Mouse (Mus musculus) hindbrain, embryonic 11.5 days (tissue): ENCODE results near the gene Psd4. TPM values are rescaled to one million over a fixed set of nuclear protein-coding genes. Genes with fewer than 3 reads are reported as not detected.

ENCODE experiments used
- ATAC-seq: fragments of 200-750 bp; cut with Nextera tagmentation; 2 replicates; pipeline ENCODE4 v1.8.0; 2017; ENCODE audit warnings: mild to moderate bottlenecking, moderate TSS enrichment, moderate library complexity; ENCODE audit not compliant: low FRiP score
- DNase-seq: peaks from one replicate; pipeline ENCODE4 v3.0.0-alpha.2; 2015; ENCODE audit warnings: low spot score
- H3K27ac ChIP-seq: fragments of 300-500 bp; sonication (generic); 2 replicates; pipeline ENCODE4 v1.5.1; 2014; ENCODE audit warnings: mild to moderate bottlenecking, low read depth, low read length
- H3K27me3 ChIP-seq: fragments of 300-500 bp; sonication (generic); 2 replicates; pipeline ENCODE4 v1.6.1; 2014; ENCODE audit warnings: mild to moderate bottlenecking, low read length, moderate library complexity, mixed read lengths; ENCODE audit not compliant: control insufficient read depth, insufficient read depth
- H3K36me3 ChIP-seq: fragments of 300-500 bp; sonication (generic); 2 replicates; pipeline ENCODE4 v1.6.1; 2014; ENCODE audit warnings: mild to moderate bottlenecking, low read length, moderate library complexity, mixed read lengths; ENCODE audit not compliant: control insufficient read depth, insufficient read depth
- H3K4me1 ChIP-seq: fragments of 300-500 bp; sonication (generic); replicated peaks from 2 replicates; pipeline ENCODE4 v1.6.1; 2014; ENCODE audit warnings: low read length, mixed read lengths; ENCODE audit not compliant: control insufficient read depth, insufficient read depth
- H3K4me2 ChIP-seq: fragments of 300-500 bp; sonication (generic); replicated peaks from 2 replicates; pipeline ENCODE4 v1.6.1; 2014; ENCODE audit warnings: mild to moderate bottlenecking, low read depth, low read length
- H3K4me3 ChIP-seq: fragments of 300-500 bp; sonication (generic); 2 replicates; pipeline ENCODE4 v1.5.1; 2014; ENCODE audit warnings: low read depth, low read length
- H3K9ac ChIP-seq: fragments of 300-500 bp; sonication (generic); 2 replicates; pipeline ENCODE4 v1.6.1; 2014; ENCODE audit warnings: low read depth, low read length
- H3K9me3 ChIP-seq: fragments of 300-500 bp; sonication (generic); 2 replicates; pipeline ENCODE4 v1.6.1; 2016; ENCODE audit warnings: low read length; ENCODE audit not compliant: control insufficient read depth
- WGBS: fragments of 180-500 bp; shearing (Covaris S2); extraction: QIAGEN DNeasy Blood & Tissue Kit; methylation state at CpG from one replicate; pipeline ENCODE4 v1.1.7; 2014; 5-methylcytosine and 5-hydroxymethylcytosine counted together
- polyA plus RNA-seq: library from polyadenylated mRNA; unstranded; fragments of >200 nt; fragmentation: Nextera tagmentation; extraction: Ambion mirVana; gene quantifications from 2 replicates; pipeline ENCODE4 v1.2.1, GENCODE M21; 2014

Psd4 gene
- polyA plus RNA-seq, 1 experiment from 2014 or later, result 0.46 TPM

DNA sequence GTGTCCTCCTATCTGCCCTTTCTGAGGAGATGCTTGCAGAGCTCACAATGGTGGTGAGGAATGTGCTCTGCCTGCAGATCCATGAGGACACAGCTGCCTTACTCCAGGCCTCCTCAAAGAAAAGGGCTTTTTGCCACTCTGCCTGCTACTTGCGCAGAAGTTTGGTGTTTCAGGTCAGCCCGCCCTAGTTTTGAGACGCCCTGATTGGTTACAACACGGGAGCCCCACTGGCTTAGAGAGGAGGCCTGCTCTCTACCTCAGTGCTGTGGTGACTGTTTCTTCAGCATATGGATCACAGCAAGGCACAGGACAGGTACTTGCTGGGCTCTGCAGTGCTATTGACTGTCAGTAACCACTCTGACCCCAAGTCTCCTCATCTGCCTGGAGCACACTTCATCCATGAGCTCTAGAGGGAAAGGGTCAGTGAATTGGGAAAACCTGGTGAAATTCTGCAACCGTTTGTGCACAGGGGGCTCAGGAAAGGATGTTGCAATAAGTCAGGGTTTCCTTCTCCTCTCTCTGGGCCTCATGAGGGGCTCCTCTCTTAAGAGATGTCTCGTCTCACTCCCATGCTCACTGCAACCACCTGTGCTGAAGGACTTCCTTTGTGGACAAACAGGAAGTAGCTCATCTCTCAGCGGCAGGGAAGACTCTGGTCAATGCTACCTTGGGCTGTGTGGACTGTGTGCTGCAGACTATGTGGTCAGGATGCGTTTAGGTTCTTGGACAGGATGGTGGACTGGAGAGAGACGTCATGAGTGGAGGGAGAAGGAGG, 15.3 kb downstream of the Psd4 start:
- Histone ChIP-seq H3K9ac (no peak overlapping the region), H3K4me1 (no peaks in the 10 kb centered on the region), H3K4me3 (no peak overlapping the region), H3K27me3 (no peaks in the 10 kb centered on the region), H3K36me3 (no peaks in the 10 kb centered on the region), H3K4me2 (no peak overlapping the region), H3K27ac (no peak overlapping the region), H3K9me3 (no peaks in the 10 kb centered on the region)
- ATAC-seq (no peak), DNase-seq (no peak)
- WGBS, result 77% methylated on average over 9 of the region's 9 CpGs

DNA sequence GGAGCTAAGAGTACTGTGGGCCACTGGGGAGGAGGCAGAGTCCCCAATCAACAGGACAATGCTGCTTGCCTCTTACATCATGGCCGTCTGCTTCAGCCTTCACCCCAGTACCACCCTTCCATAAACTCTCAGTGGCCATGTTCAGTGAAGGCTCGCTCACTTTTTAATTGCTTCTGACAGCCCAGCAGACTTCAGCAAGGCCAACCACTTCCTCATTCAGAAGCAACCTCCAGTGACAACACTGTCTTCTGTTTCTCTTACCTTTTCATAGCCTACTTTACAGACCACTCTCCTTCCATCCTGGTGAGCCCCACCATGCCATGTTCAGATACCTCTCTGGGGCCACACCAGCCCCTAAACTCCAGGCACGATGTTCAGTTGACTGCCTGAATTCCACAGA, 16.3 kb downstream of the Psd4 start:
- Histone ChIP-seq H3K4me2 (no peak overlapping the region), H3K9ac (no peak overlapping the region), H3K27me3 (no peaks in the 10 kb centered on the region), H3K36me3 (no peaks in the 10 kb centered on the region), H3K4me3 (no peak overlapping the region), H3K9me3 (no peaks in the 10 kb centered on the region), H3K4me1 (no peaks in the 10 kb centered on the region), H3K27ac (no peak overlapping the region)
- ATAC-seq (no peak), DNase-seq (no peak)
- 91% methylated on average over 3 of the region's 3 CpGs for WGBS

DNA sequence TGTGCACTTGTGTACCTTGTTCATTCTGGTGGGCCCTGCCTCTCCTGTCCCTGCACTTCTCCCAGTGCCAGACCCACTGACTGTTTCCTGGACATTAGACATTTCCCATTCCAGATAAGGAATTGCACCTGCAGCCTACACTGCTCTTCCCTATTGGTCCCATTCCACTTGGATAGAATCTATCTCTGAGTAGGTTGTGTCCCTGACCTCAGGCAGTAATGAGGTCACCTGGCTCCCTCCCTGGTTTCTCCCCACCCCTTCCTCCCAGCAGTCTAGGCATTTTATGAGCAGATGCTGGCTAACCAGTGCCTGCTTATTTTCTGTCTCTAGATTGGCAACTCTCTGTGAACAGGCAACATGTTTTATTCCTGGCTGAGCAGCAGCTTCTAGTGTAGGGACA, 17.0 kb downstream of the Psd4 start:
- DNase-seq (no peak), ATAC-seq (no peak)
- Histone ChIP-seq H3K4me1 (no peaks in the 10 kb centered on the region), H3K9ac (no peak overlapping the region), H3K4me3 (no peak overlapping the region), H3K4me2 (no peak overlapping the region), H3K36me3 (no peaks in the 10 kb centered on the region), H3K27ac (no peak overlapping the region), H3K27me3 (no peaks in the 10 kb centered on the region), H3K9me3 (no peaks in the 10 kb centered on the region)

DNA sequence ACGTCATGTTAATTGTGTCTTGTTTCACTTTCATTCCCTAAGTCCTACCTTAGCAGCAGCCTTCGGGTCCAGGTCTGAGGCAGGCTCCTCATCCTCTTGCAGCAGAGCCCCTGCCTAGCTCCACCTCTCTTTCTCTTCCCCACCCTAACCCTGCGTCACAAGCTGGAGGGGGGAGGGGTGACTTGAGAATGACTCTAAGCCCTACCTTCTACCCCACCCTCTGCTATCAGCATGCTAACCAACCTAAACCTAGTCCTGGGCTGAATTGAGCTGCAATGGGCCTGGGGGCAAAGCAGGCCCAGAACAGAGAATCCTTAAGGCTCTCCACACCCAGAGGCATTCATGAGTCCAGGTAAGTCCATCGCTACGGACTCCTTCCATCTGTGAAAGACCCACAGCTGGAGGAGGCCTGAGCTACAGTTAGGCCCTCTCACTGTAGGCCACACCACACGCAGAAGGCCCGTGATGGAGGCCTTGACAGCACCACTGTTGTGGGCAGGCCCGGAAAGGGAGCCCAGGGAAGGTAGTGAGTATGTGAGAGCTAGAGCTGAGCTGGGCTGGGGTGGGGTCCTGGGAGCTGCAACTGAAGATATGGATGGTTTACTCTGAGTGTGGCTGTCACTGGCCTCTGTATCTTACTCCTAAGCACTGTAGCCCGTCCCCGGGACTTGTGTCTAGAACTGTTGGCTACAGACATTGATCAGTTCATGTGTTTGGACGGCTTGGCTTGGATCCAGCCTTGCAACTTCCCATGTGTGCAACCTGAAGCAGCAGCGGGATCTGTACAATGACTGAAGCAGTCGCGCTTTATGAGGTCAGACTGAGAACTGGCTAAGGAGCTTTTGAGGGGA, 18.0 kb downstream of the Psd4 start:
- Histone ChIP-seq H3K9me3 (no peaks in the 10 kb centered on the region), H3K27me3 (no peaks in the 10 kb centered on the region), H3K9ac (no peak overlapping the region), H3K36me3 (no peaks in the 10 kb centered on the region), H3K27ac (no peak overlapping the region), H3K4me1 (no peaks in the 10 kb centered on the region), H3K4me3 (no peak overlapping the region), H3K4me2 (no peak overlapping the region)
- ATAC-seq, result no peak
- DNase-seq, result no peak
- 82% methylated on average over 14 of the region's 14 CpGs for WGBS

DNA sequence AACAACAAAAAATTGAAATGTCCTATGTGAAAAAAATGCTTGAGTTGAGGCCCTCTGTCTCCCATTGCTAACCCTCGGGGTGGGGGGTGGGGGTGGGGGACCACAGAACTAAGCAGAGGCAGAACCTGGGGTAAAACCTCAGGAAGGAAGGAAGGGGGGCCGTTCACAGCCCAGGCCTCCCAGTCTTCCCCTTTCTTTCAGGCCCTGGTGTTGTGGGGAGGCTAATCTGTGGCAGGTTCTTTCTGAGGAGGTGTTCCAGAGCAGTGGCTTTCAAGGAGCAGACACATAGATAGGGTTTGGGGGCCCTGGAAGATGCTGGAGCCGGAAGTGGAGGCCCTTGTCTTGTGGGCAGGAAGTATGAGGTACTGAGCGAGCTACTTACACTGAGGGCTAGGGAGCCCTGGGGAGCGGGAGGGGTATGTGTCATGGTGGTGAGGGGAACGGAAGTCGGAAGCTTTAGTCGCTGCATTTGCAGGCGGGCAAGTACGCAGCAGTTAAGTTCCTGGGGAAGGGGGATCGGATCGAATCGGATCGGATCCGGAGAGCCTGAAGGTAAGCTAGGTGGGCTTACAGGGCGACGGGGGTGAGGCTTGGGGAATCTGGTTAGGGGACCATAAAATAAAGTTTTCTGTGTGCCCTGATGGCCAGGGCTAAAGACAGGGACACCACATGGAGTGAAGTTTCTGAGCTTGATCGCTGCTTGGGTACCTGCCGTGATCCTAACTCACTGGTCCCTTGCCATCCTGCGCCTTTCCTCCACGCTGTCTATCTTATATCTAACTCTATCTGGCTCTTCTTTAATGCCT, 19.0 kb downstream of the Psd4 start:
- no peaks in the 10 kb centered on the region for H3K4me1 ChIP-seq
- H3K36me3 ChIP-seq, result no peaks in the 10 kb centered on the region
- DNase-seq (no peak), ATAC-seq (no peak)
- no peak overlapping the region for H3K4me3 ChIP-seq
- no peak overlapping the region for H3K9ac ChIP-seq
- no peaks in the 10 kb centered on the region for H3K27me3 ChIP-seq
- 84% methylated on average over 21 of the region's 21 CpGs for WGBS
- H3K4me2 ChIP-seq, result no peak overlapping the region
- H3K9me3 ChIP-seq, result no peaks in the 10 kb centered on the region
- H3K27ac ChIP-seq, result no peak overlapping the region

DNA sequence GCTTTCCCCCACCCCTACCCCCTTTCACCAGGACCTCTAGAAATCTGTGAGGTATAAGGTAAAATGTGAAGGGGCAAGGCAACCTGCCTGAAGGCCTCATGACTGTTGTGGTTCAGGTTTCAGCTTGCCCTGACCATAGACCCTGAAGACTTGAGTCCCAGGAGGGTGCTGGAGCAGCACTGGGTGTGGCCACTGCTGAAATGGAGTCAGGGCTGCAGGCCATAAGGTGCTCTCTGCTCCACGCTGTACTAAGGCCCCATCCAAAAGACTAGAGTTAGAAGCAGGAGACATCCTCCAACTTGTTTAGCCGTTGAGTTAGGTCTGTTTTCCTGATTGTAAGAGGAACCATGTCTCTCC, 19.6 kb downstream of the Psd4 start:
- no peaks in the 10 kb centered on the region for H3K36me3 ChIP-seq
- no peaks in the 10 kb centered on the region for H3K4me1 ChIP-seq
- no peaks in the 10 kb centered on the region for H3K27me3 ChIP-seq
- H3K4me3 ChIP-seq, result no peak overlapping the region
- H3K9me3 ChIP-seq, result no peaks in the 10 kb centered on the region
- ATAC-seq, result no peak
- no peak overlapping the region for H3K27ac ChIP-seq
- 92% methylated on average over 2 of the region's 2 CpGs for whole genome bisulfite sequencing
- H3K4me2 ChIP-seq, result no peak overlapping the region
- DNase-seq, result no peak
- H3K9ac ChIP-seq, result no peak overlapping the region

DNA sequence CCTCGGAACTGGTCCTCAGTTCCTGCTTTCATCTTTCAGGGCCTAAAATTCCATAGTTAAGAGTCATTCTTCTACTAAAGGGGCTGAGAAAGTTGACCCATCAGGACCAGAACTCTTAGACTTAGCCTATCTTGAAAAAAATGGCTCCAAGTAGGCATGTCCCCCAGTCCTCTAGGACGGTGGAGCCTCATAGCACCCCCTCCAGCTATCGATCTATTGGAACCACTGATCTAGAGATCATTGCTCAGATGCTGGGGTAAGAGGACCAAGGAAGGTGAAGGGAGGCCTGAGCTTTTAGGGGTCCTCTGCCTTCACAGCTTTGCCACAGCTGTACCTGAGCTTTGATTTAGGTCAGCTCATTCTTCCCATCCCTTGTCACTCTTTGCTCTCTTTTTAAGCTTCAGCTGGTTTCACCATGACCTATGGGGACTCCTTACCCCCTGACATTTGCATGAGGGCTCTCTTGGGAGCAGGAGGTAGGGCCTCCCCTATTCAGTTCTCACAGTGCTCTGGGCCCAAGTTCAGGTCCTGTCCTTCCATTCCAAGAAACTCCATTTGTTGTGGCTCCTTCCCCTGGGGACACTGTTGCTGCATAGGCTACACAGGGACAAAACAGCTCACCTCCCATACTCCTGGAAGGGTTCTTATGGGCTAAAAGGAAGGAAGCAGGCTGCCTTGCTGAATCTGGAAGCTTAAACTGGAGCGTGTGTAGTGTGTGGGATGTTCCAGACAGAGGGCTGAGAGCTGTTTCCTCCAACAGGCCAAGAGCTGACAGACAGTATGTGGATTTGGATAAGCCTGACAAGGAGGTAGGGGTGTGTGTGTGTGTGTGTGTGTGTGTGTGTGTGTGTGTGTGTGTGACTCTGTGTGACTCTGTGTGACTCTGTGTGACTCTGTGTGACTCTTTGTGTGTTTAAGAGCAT, 20.2 kb downstream of the Psd4 start:
- no peak for DNase-seq
- Histone ChIP-seq H3K4me2 (no peak overlapping the region), H3K4me3 (no peak overlapping the region), H3K9ac (no peak overlapping the region), H3K9me3 (no peaks in the 10 kb centered on the region), H3K36me3 (no peaks in the 10 kb centered on the region), H3K4me1 (no peaks in the 10 kb centered on the region), H3K27me3 (no peaks in the 10 kb centered on the region), H3K27ac (no peak overlapping the region)
- no peak for ATAC-seq
- WGBS, result 89% methylated on average over 4 of the region's 4 CpGs

DNA sequence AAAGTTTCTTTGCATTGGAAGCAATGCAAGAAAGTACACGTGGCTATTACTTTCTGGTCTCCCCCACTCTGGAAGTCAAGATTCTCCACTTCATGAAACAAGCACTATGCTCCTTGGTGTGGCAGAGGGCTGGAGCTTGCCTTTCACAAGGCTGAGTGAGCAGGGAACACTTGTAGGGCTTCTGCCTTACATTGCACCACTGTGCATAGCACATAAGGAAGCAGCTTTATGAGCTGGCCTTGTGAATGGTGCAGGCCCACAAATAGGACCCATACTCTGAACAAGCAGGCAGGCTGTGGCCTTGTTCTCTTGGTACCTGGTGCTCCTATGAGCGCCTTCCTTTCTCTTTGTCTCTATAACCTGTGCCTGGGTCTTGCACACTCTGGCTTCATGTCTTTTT, 25.9 kb downstream of the Psd4 start:
- Histone ChIP-seq H3K27ac (no peak overlapping the region), H3K4me1 (no peaks in the 10 kb centered on the region), H3K9me3 (no peaks in the 10 kb centered on the region), H3K27me3 (no peaks in the 10 kb centered on the region), H3K4me3 (no peak overlapping the region), H3K4me2 (no peak overlapping the region), H3K36me3 (no peaks in the 10 kb centered on the region), H3K9ac (no peak overlapping the region)
- ATAC-seq (no peak), DNase-seq (no peak)
- WGBS, result 88% methylated on average over 2 of the region's 2 CpGs
